Mouse (Mus musculus): ENCODE data around the gene Mapk6.

Gene Mapk6

DNA sequence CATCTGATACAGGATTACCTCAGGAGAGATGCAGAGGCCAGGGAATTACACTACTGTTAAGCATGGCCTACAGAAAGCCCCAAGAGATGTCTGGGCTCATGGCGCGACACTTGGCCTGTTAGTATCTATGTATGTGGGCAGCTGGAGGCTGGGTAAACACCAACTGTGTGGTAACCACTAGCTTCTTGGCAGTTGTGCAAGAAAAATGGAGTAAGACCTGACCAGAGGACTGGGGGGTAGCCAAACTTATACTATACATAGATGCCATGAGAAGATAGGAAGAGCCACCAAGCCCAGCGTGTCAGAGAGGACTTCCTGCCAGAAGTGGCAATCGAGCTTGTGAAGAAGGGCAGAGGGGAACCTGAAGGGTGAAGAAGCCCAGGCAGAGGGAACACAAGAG, 47.6 kb downstream of the Mapk6 start:
- TF ChIP-seq CTCF (conservative IDR thresholded peaks at IDR 0.05; ENCODE audit: low read length), result no peak
- TF ChIP-seq POU5F1 (IDR thresholded peaks at IDR 0.05; ENCODE audit: borderline replicate concordance, low read length), result no peak
- TF ChIP-seq NANOG (IDR thresholded peaks at IDR 0.05; ENCODE audit: borderline replicate concordance, low read length), result no peak
- Histone ChIP-seq H3K4me1 (replicated peaks; ENCODE audit: low read depth, low read length) (peaks cover 60% of the 10 kb centered on the region), H3K27me3 (ENCODE audit: insufficient read depth, low read length) (no peaks in the 10 kb centered on the region), H3K4me3 (replicated peaks; ENCODE audit: low read length) (no peak overlapping the region), H3K9me3 (ENCODE audit: low read length) (no peaks in the 10 kb centered on the region), H3K36me3 (ENCODE audit: insufficient read depth, low read length) (no peaks in the 10 kb centered on the region)

DNA sequence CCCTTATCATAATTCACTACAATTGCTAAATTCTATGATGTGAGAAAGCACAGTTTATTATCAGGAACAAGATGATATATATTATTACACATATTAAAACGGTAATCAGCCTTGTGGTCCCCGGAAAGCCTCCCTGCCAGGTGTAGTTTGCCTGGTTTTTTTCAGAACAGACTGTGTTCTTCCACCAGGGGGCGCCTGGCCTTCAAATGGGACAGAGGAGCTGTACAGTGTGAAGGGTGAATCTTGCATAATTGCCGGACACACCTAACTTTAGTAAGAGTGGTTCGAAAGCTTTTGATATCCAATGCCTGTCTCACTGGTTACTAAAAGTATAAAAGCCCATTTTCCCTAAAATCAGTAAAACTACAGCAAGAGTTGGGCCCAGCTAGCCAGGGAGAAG, 48.1 kb downstream of the Mapk6 start:
- no peaks in the 10 kb centered on the region for H3K9me3 ChIP-seq (ENCODE audit: low read length)
- TF ChIP-seq NANOG (IDR thresholded peaks at IDR 0.05; ENCODE audit: borderline replicate concordance, low read length) (no peak), CTCF (conservative IDR thresholded peaks at IDR 0.05; ENCODE audit: low read length) (peak; percentile 63)

GRCm38 (mm10) chr9:75357087-75357654, 52.6 kb downstream of the Mapk6 start:
- Histone ChIP-seq H3K4me1 (replicated peaks; ENCODE audit: low read depth, low read length) (peaks cover 56% of the 10 kb centered on the region), H3K9me3 (ENCODE audit: low read length) (no peaks in the 10 kb centered on the region), H3K27me3 (ENCODE audit: insufficient read depth, low read length) (no peaks in the 10 kb centered on the region), H3K4me3 (replicated peaks; ENCODE audit: low read length) (no peak overlapping the region), H3K36me3 (ENCODE audit: insufficient read depth, low read length) (no peaks in the 10 kb centered on the region)
- TF ChIP-seq POU5F1 (IDR thresholded peaks at IDR 0.05; ENCODE audit: borderline replicate concordance, low read length) (no peak), CTCF (conservative IDR thresholded peaks at IDR 0.05; ENCODE audit: low read length) (no peak), NANOG (IDR thresholded peaks at IDR 0.05; ENCODE audit: borderline replicate concordance, low read length) (no peak)

More for the DNA sequence above, 48.1 kb downstream of the Mapk6 start:
- no peaks in the 10 kb centered on the region for H3K36me3 ChIP-seq (ENCODE audit: insufficient read depth, low read length)
- no peak overlapping the region for H3K4me3 ChIP-seq (replicated peaks; ENCODE audit: low read length)
- no peaks in the 10 kb centered on the region for H3K27me3 ChIP-seq (ENCODE audit: insufficient read depth, low read length)
- peaks cover 59% of the 10 kb centered on the region for H3K4me1 ChIP-seq (replicated peaks; ENCODE audit: low read depth, low read length)

GRCm38 (mm10) chr9:75355783-75356182, 54.0 kb downstream of the Mapk6 start:
- no peaks in the 10 kb centered on the region for H3K27me3 ChIP-seq (ENCODE audit: insufficient read depth, low read length)
- H3K36me3 ChIP-seq (ENCODE audit: insufficient read depth, low read length), result no peaks in the 10 kb centered on the region
- H3K4me1 ChIP-seq (replicated peaks; ENCODE audit: low read depth, low read length), result peaks cover 58% of the 10 kb centered on the region
- H3K4me3 ChIP-seq (replicated peaks; ENCODE audit: low read length), result no peak overlapping the region
- TF ChIP-seq CTCF (conservative IDR thresholded peaks at IDR 0.05; ENCODE audit: low read length) (no peak), POU5F1 (IDR thresholded peaks at IDR 0.05; ENCODE audit: borderline replicate concordance, low read length) (no peak), NANOG (IDR thresholded peaks at IDR 0.05; ENCODE audit: borderline replicate concordance, low read length) (no peak)
- no peaks in the 10 kb centered on the region for H3K9me3 ChIP-seq (ENCODE audit: low read length)

GRCm38 (mm10) chr9:75353094-75353493, 56.7 kb downstream of the Mapk6 start:
- Histone ChIP-seq H3K4me1 (replicated peaks; ENCODE audit: low read depth, low read length) (peaks cover 69% of the 10 kb centered on the region), H3K4me3 (replicated peaks; ENCODE audit: low read length) (peak overlapping the region; percentile 20; the same call in 1 of the 2 replicates), H3K9me3 (ENCODE audit: low read length) (no peaks in the 10 kb centered on the region), H3K36me3 (ENCODE audit: insufficient read depth, low read length) (no peaks in the 10 kb centered on the region), H3K27me3 (ENCODE audit: insufficient read depth, low read length) (peaks cover 4% of the 10 kb centered on the region; the same call in 1 of the 2 replicates)
- no peak for TF ChIP-seq NANOG (IDR thresholded peaks at IDR 0.05; ENCODE audit: borderline replicate concordance, low read length)
- TF ChIP-seq POU5F1 (IDR thresholded peaks at IDR 0.05; ENCODE audit: borderline replicate concordance, low read length), result no peak
- TF ChIP-seq CTCF (conservative IDR thresholded peaks at IDR 0.05; ENCODE audit: low read length), result no peak

DNA sequence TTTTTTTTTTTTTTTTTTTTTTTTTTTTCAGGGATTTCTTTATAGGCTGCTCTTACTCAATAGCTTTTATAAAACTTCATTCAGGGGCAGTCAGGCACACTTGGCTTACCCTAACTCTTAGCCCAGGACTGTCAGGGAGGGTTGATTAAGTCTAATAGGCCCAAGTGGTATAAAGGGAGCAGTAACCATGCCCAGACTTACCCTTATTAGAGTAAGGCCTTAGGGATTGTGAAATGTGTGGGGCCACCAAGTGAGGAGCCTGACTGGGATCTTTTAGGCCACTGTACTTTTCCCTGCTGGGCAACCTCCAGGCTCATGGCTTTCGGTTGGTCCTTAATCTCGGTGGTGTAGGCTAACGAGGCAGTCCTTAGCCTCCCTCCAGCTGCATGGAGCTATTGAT, 61.2 kb downstream of the Mapk6 start:
- Histone ChIP-seq H3K36me3 (ENCODE audit: insufficient read depth, low read length) (peaks cover 16% of the 10 kb centered on the region; the same call in 1 of the 2 replicates), H3K4me1 (replicated peaks; ENCODE audit: low read depth, low read length) (peaks cover 45% of the 10 kb centered on the region), H3K27me3 (ENCODE audit: insufficient read depth, low read length) (peaks cover 11% of the 10 kb centered on the region; the same call in 1 of the 2 replicates), H3K9me3 (ENCODE audit: low read length) (no peaks in the 10 kb centered on the region), H3K4me3 (replicated peaks; ENCODE audit: low read length) (no peak overlapping the region)
- TF ChIP-seq NANOG (IDR thresholded peaks at IDR 0.05; ENCODE audit: borderline replicate concordance, low read length) (no peak), CTCF (conservative IDR thresholded peaks at IDR 0.05; ENCODE audit: low read length) (no peak), POU5F1 (IDR thresholded peaks at IDR 0.05; ENCODE audit: borderline replicate concordance, low read length) (no peak)

DNA sequence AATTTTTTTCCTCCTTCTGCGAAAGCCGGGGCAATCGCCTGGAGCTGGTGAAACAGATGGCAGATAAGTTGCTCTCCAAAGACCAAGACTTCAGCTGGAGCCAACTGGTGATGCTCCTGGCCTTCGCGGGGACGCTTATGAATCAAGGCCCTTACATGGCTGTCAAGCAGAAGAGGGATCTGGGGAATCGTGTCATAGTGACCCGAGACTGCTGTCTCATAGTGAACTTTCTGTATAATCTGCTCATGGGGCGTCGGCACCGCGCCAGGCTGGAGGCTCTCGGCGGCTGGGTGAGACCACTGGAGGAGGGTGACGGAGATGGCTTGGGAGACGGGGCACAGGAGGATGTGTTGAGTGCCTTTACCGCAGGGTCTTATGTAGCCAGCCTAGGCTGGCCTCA, 61.7 kb downstream of the Mapk6 start:
- TF ChIP-seq CTCF (conservative IDR thresholded peaks at IDR 0.05; ENCODE audit: low read length), result no peak
- no peak for TF ChIP-seq NANOG (IDR thresholded peaks at IDR 0.05; ENCODE audit: borderline replicate concordance, low read length)
- no peak for TF ChIP-seq POU5F1 (IDR thresholded peaks at IDR 0.05; ENCODE audit: borderline replicate concordance, low read length)
- Histone ChIP-seq H3K4me3 (replicated peaks; ENCODE audit: low read length) (peak overlapping the region; percentile 65), H3K27me3 (ENCODE audit: insufficient read depth, low read length) (peaks cover 11% of the 10 kb centered on the region; the same call in 1 of the 2 replicates), H3K4me1 (replicated peaks; ENCODE audit: low read depth, low read length) (peaks cover 39% of the 10 kb centered on the region), H3K36me3 (ENCODE audit: insufficient read depth, low read length) (peaks cover 18% of the 10 kb centered on the region; the same call in 1 of the 2 replicates), H3K9me3 (ENCODE audit: low read length) (no peaks in the 10 kb centered on the region)

DNA sequence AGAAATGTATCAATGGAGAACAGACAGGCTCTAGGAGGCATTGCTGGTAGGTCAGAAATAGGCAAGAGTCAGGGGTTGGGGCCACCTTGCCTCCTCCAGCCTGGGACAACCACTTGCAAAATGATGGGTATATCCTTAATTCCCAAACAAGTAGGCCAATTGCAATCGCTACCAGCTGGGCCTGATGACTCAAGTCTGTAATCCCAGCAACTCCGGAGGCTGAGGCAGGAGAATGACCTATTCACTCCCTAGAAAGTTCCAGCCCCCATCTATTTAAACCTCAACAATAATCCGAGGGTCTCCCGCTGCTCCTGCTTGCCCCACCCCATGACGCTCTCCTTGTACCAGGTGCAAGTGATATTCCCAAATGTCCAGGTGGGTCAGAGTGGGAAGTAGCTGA, 62.3 kb downstream of the Mapk6 start, which contains the start of gene Bcl2l10:
Gene Bcl2l10, plus strand, starts transcription at position 301 of the 400 bp plus-strand sequence.
- H3K4me1 ChIP-seq (replicated peaks; ENCODE audit: low read depth, low read length), result peaks cover 33% of the 10 kb centered on the region
- peaks cover 23% of the 10 kb centered on the region; the same call in 1 of the 2 replicates for H3K36me3 ChIP-seq (ENCODE audit: insufficient read depth, low read length)
- H3K27me3 ChIP-seq (ENCODE audit: insufficient read depth, low read length), result peaks cover 11% of the 10 kb centered on the region; the same call in 1 of the 2 replicates
- TF ChIP-seq POU5F1 (IDR thresholded peaks at IDR 0.05; ENCODE audit: borderline replicate concordance, low read length) (no peak), CTCF (conservative IDR thresholded peaks at IDR 0.05; ENCODE audit: low read length) (no peak), NANOG (IDR thresholded peaks at IDR 0.05; ENCODE audit: borderline replicate concordance, low read length) (no peak)
- peak within 1 kb of the TSS; percentile 65 for H3K4me3 ChIP-seq (replicated peaks; ENCODE audit: low read length)
- no peaks in the 10 kb centered on the region for H3K9me3 ChIP-seq (ENCODE audit: low read length)

Data from E14TG2a.4 (cell line).